Mouse (Mus musculus) ES-E14 (cell line): ENCODE data around the gene Olfr1354. TPM values are rescaled to one million over a fixed set of nuclear protein-coding genes. Genes with fewer than 3 reads are reported as not detected.
"Not testable (repeated sequence)": the region's sequence is repeated elsewhere in the genome, so short reads cannot be mapped to it uniquely, and the experiment has no call there.

Source experiments
- DNase-seq: peaks from one replicate; pipeline ENCODE4 v3.0.0-alpha.2; 2013; ENCODE audit warnings: low read depth, low spot score
- H3K27ac ChIP-seq: 2 replicates; pipeline ENCODE4 v1.5.1; 2012; ENCODE audit warnings: low read depth, mild to moderate bottlenecking, low read length, moderate library complexity, mixed read lengths; ENCODE audit not compliant: poor library complexity, insufficient read depth, severe bottlenecking
- H3K36me3 ChIP-seq: 2 replicates; pipeline ENCODE4 v1.6.1; 2012; ENCODE audit warnings: mild to moderate bottlenecking, low read length, moderate library complexity, mixed read lengths; ENCODE audit not compliant: control insufficient read depth, poor library complexity, insufficient read depth, severe bottlenecking
- H3K4me1 ChIP-seq, 2 experiments: fragments of 150-350 bp in 1 of 2; sonication (generic) in 1 of 2; 2 replicates each; pipeline ENCODE4 v1.6.1; 2012; ENCODE audit warnings: low read length in 2 of 2, mild to moderate bottlenecking in 1 of 2, mixed read lengths in 1 of 2; ENCODE audit not compliant: control insufficient read depth in 2 of 2, insufficient read depth in 2 of 2, poor library complexity in 1 of 2
- H3K4me3 ChIP-seq, 2 experiments: fragments of 150-350 bp in 1 of 2; sonication (generic) in 1 of 2; 2 replicates each; pipeline ENCODE4 v1.5.1; 2012; ENCODE audit warnings: low read length in 2 of 2, low read depth in 1 of 2, mild to moderate bottlenecking in 1 of 2, mixed read lengths in 1 of 2; ENCODE audit not compliant: insufficient read depth in 1 of 2, poor library complexity in 1 of 2, severe bottlenecking in 1 of 2
- H3K9ac ChIP-seq: 2 replicates; pipeline ENCODE4 v1.6.1; 2012; ENCODE audit warnings: low read depth, mild to moderate bottlenecking, low read length, mixed read lengths; ENCODE audit not compliant: poor library complexity, insufficient read depth, severe bottlenecking
- H3K9me3 ChIP-seq: fragments of 150-350 bp; sonication (generic); 2 replicates; pipeline ENCODE4 v1.6.1; 2012; ENCODE audit warnings: low read depth, mild to moderate bottlenecking, low read length; ENCODE audit not compliant: control insufficient read depth, insufficient read depth
- CHD2 ChIP-seq: IDR thresholded peaks from 2 replicates; pipeline ENCODE4 v1.6.1; 2014; ENCODE audit warnings: mild to moderate bottlenecking, low read depth, low read length, inconsistent platforms
- HCFC1 ChIP-seq: IDR thresholded peaks from 2 replicates; pipeline ENCODE4 v1.6.1; 2012; ENCODE audit warnings: low read length, inconsistent platforms, borderline replicate concordance; ENCODE audit not compliant: insufficient read depth
- MAFK ChIP-seq: IDR thresholded peaks from 2 replicates; pipeline ENCODE4 v1.6.1; 2014; ENCODE audit warnings: mild to moderate bottlenecking, low read depth, low read length, inconsistent platforms; ENCODE audit not compliant: insufficient read depth
- ZC3H11A ChIP-seq: IDR thresholded peaks from 2 replicates; pipeline ENCODE4 v1.6.1; 2012; ENCODE audit warnings: low read depth, mild to moderate bottlenecking, inconsistent platforms, low read length, borderline replicate concordance
- ZNF384 ChIP-seq: IDR thresholded peaks from 2 replicates; pipeline ENCODE4 v1.6.1; 2012; ENCODE audit warnings: low read depth, low read length, inconsistent platforms
- in situ Hi-C, 2 experiments: fragments of 600-800 bp; cut with MboI; formaldehyde crosslinking; loops; one replicate each; pipeline ENCODE4 v1.15.1; 2025; ENCODE audit warnings: low sequenced_read_pairs in 2 of 2, inconsistent platforms in 1 of 2; ENCODE audit not compliant: unreplicated experiment in 2 of 2
- total RNA-seq: library from RNA; depleted of rRNA; stranded (reverse); fragments of 300-350 nt; gene quantifications from 2 replicates; pipeline ENCODE4 v1.2.3, GENCODE M21; 2012; rRNA removed

The Olfr1354 gene
- not detected in 2 replicates for total RNA-seq

DNA sequence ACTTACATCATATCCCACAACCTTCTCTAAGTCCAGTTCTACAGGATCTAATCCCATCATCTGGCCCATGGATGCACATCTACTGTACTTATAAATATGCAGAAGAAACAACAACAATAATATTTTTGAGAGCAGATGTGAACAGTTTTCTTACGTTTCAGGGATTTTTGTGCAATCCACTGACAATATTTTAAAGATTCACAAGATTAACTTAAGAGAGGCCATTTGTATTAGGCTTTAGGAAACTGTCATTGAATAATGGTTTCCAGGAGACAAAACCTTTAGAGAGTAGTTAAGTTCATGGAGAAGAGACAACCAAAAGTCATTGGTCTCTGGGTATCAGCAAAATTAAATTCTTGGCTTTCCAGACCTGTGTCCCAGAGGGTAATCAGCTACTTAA is at the start of gene Olfr1354:
TSS of gene Olfr1354 (plus strand) at position 301 of the 400 bp plus-strand sequence.
- DNase-seq, H3K9ac ChIP-seq, H3K4me1 ChIP-seq, H3K4me3 ChIP-seq, H3K27ac ChIP-seq, H3K9me3 ChIP-seq, H3K36me3 ChIP-seq, in situ Hi-C loops: not testable (repeated sequence)

DNA sequence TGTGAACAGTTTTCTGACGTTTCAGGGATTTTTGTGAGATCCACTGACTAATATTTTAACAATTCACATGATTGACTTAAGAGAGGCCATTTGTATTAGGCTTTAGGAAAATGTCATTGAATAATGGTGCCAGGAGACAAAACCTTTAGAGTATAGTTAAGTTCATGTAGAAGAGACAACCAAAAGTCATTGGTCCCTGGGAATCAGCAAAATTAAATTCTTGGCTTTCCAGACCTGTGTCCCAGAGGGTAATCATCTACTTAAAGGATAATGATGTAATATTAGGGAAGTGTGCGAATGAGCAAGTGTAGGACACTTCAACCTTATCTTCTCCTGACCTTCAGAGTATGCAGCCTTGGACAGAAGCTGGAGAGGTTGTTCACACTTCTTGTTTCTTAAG is 37.7 kb upstream of the Olfr1354 start, which contains the start of gene Olfr1355:
TSS of gene Olfr1355 (plus strand) at position 301 of the 400 bp plus-strand sequence.
- in situ Hi-C loops = no loop called here
- TF ChIP-seq HCFC1 (no peak), MAFK (no peak), CHD2 (no peak), ZNF384 (no peak), ZC3H11A (no peak)

DNA sequence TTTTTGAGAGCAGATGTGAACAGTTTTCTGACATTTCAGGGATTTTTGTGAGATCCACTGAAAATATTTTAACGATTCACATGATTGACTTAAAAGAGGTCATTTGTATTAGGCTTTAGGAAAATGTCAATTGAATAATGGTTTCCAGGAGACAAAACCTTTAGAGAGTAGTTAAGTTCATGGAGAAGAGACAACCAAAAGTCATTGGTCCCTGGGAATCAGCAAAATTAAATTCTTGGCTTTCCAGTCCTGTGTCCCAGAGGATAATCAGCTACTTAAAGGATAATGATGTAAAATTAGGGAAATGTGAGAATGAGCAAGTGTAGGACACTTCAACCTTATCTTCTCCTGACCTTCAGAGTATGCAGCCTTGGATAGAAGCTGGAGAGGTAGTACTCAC is 37.4 kb downstream of the Olfr1354 start, which contains the start of gene Olfr8:
TSS of gene Olfr8 (plus strand) at position 301 of the 400 bp plus-strand sequence.
- DNase-seq, H3K27ac ChIP-seq, in situ Hi-C loops, H3K9me3 ChIP-seq, H3K9ac ChIP-seq, H3K36me3 ChIP-seq, H3K4me1 ChIP-seq, H3K4me3 ChIP-seq: not testable (repeated sequence)

More for the DNA sequence above, 37.7 kb upstream of the Olfr1354 start, which contains the start of gene Olfr1355:
- H3K4me3 ChIP-seq = no peak within 1 kb of the TSS
- no peaks in the 10 kb centered on the region for H3K36me3 ChIP-seq
- no peak for DNase-seq
- no peak within 1 kb of the TSS for H3K27ac ChIP-seq
- no peaks in the 10 kb centered on the region for H3K9me3 ChIP-seq
- H3K9ac ChIP-seq = no peak within 1 kb of the TSS
- H3K4me1 ChIP-seq = no peaks in the 10 kb centered on the region

DNA sequence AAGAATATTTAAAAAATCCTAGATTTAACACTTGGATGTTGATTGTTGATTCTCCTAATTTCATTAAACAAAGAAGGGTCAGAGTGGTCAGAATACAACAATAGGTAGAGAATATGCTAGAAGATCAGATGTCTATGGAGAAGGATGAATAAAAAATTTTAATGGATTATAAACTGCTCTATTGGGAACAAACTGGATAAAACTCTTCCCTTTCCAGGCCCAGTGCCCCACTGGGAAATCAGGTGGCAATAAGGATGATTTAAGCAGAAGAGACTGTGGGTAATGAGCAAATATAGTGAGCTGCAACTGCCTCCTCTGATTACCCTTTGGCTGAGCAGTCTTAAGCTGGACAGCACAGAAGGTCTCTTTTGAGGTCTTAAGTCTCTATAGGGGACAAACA is 50.0 kb downstream of the Olfr1354 start, which contains the start of gene Olfr1353:
TSS of gene Olfr1353 (plus strand) at position 301 of the 400 bp plus-strand sequence.
- H3K4me1 ChIP-seq, H3K4me3 ChIP-seq, H3K9ac ChIP-seq, in situ Hi-C loops, H3K27ac ChIP-seq, DNase-seq, H3K36me3 ChIP-seq, H3K9me3 ChIP-seq: not testable (repeated sequence)

Other genes starting within 250 kb of the Olfr1354 start
- gene Casp14, start 194.9 kb upstream of the Olfr1354 start, total RNA-seq = 0.13 and 0.16 TPM in 2 replicates
- 0.21 and 0.31 TPM in 2 replicates for gene Ccdc105, start 160.1 kb upstream of the Olfr1354 start, total RNA-seq
- gene Slc1a6, start 132.7 kb upstream of the Olfr1354 start, total RNA-seq = 1.7 TPM in 2 replicates
- not detected in 2 replicates for gene Olfr1356, start 61.0 kb upstream of the Olfr1354 start, total RNA-seq
- not detected in 2 replicates for gene Olfr1355, start 37.6 kb upstream of the Olfr1354 start, total RNA-seq
- not detected in 2 replicates for gene Olfr8, start 37.5 kb downstream of the Olfr1354 start, total RNA-seq
- not detected in 2 replicates for gene Olfr1353, start 50.1 kb downstream of the Olfr1354 start, total RNA-seq
- gene Olfr1352, start 67.9 kb downstream of the Olfr1354 start, total RNA-seq = not detected in 2 replicates
- not detected in 2 replicates for gene Olfr1351, start 99.3 kb downstream of the Olfr1354 start, total RNA-seq
- not detected in 2 replicates for gene Olfr57, start 115.6 kb downstream of the Olfr1354 start, total RNA-seq
- 9.0 and 10.8 TPM in 2 replicates for gene 2610008E11Rik, start 184.4 kb downstream of the Olfr1354 start, total RNA-seq
- gene Vmn2r80, start 235.6 kb downstream of the Olfr1354 start, total RNA-seq = not detected in 2 replicates